Mouse (Mus musculus): ENCODE data around the gene P2ry4. TPM values are rescaled to one million over a fixed set of nuclear protein-coding genes. Genes with fewer than 3 reads are reported as not detected.

The P2ry4 gene
- not detected in 2 replicates for polyA plus RNA-seq (2015; fragmentation: Nextera tagmentation; extraction: Ambion mirVana)

DNA sequence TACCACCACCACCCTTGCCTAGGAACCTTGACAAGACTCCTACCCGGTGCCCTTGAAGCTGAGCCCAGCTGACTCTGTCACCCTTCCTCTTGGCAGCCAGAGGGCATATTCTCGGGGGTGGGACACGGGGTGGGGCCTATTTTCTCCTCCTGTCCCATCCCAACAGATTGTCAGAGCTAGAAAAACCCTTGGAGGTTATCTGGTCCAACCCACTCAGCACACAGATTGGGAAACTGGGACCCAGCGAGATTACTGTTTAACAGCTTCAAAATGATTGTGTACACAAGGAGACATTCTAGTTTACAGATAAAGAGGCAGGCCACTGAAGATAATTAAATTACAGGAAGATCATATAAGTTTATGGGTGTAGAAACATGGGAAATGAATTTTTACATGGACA, at the start of gene P2ry4:
Gene P2ry4 (minus strand): TSS at position 79 of the 400 bp plus-strand sequence.
- H3K4me3 ChIP-seq (ENCODE audit: low read depth, low read length), result no peak within 1 kb of the TSS
- no peaks in the 10 kb centered on the region for H3K9me3 ChIP-seq (ENCODE audit: low read length)
- no peak within 1 kb of the TSS for H3K27ac ChIP-seq (ENCODE audit: low read length)
- H3K4me2 ChIP-seq (replicated peaks; ENCODE audit: low read depth, low read length), result no peak within 1 kb of the TSS
- no peaks in the 10 kb centered on the region for H3K27me3 ChIP-seq (replicated peaks; ENCODE audit: insufficient read depth, low read length)
- no peak for TF ChIP-seq EP300 (IDR thresholded peaks at IDR 0.05)
- no peak for TF ChIP-seq CTCF (IDR thresholded peaks at IDR 0.05)
- no peak for ATAC-seq
- H3K4me1 ChIP-seq (ENCODE audit: insufficient read depth, low read depth, low read length), result no peaks in the 10 kb centered on the region
- no peaks in the 10 kb centered on the region for H3K36me3 ChIP-seq (ENCODE audit: insufficient read depth, low read length)
- WGBS, result 44% methylated on average over 4 of the region's 4 CpGs
- no peak for DNase-seq (ENCODE audit: low spot score)
- no peak within 1 kb of the TSS for H3K9ac ChIP-seq (replicated peaks; ENCODE audit: low read depth)

GRCm38 (mm10) chrX:100638477-100638876, 43.8 kb upstream of the P2ry4 start:
- no peaks in the 10 kb centered on the region for H3K9me3 ChIP-seq (ENCODE audit: low read length)
- no peaks in the 10 kb centered on the region for H3K36me3 ChIP-seq (ENCODE audit: insufficient read depth, low read length)
- no peak overlapping the region for H3K4me2 ChIP-seq (replicated peaks; ENCODE audit: low read depth, low read length)
- TF ChIP-seq EP300 (IDR thresholded peaks at IDR 0.05) (no peak), CTCF (IDR thresholded peaks at IDR 0.05) (no peak)
- no peaks in the 10 kb centered on the region for H3K4me1 ChIP-seq (ENCODE audit: insufficient read depth, low read depth, low read length)
- H3K9ac ChIP-seq (replicated peaks; ENCODE audit: low read depth), result no peak overlapping the region
- no peaks in the 10 kb centered on the region for H3K27me3 ChIP-seq (replicated peaks; ENCODE audit: insufficient read depth, low read length)
- ATAC-seq (no peak), DNase-seq (ENCODE audit: low spot score) (no peak)
- H3K4me3 ChIP-seq (ENCODE audit: low read depth, low read length), result no peak overlapping the region
- H3K27ac ChIP-seq (ENCODE audit: low read length), result no peak overlapping the region
- WGBS, result 79% methylated on average over 8 of the region's 8 CpGs

- ATAC-seq (no peak), DNase-seq (ENCODE audit: low spot score) (no peak)
- no peak overlapping the region for H3K9ac ChIP-seq (replicated peaks; ENCODE audit: low read depth)
- no peaks in the 10 kb centered on the region for H3K27me3 ChIP-seq (replicated peaks; ENCODE audit: insufficient read depth, low read length)
- H3K36me3 ChIP-seq (ENCODE audit: insufficient read depth, low read length), result no peaks in the 10 kb centered on the region
- no peak overlapping the region for H3K4me3 ChIP-seq (ENCODE audit: low read depth, low read length)
- TF ChIP-seq CTCF (IDR thresholded peaks at IDR 0.05), result no peak
- no peak for TF ChIP-seq EP300 (IDR thresholded peaks at IDR 0.05)
- H3K4me1 ChIP-seq (ENCODE audit: insufficient read depth, low read depth, low read length), result no peaks in the 10 kb centered on the region
- no peak overlapping the region for H3K27ac ChIP-seq (ENCODE audit: low read length)
- WGBS, result 87% methylated on average over 2 of the region's 2 CpGs
- H3K9me3 ChIP-seq (ENCODE audit: low read length), result no peaks in the 10 kb centered on the region
- no peak overlapping the region for H3K4me2 ChIP-seq (replicated peaks; ENCODE audit: low read depth, low read length)
Measured at GRCm38 (mm10) chrX:100629076-100629475, 34.4 kb upstream of the P2ry4 start.

- TF ChIP-seq EP300 (IDR thresholded peaks at IDR 0.05), result peak; percentile 22; the same call in 1 of the 2 replicates
- TF ChIP-seq CTCF (IDR thresholded peaks at IDR 0.05), result no peak
- DNase-seq (ENCODE audit: low spot score), result peak; percentile 96
- Histone ChIP-seq H3K27me3 (replicated peaks; ENCODE audit: insufficient read depth, low read length) (no peaks in the 10 kb centered on the region), H3K9ac (replicated peaks; ENCODE audit: low read depth) (peak within 1 kb of the TSS; percentile 43; the same call in 1 of the 2 replicates), H3K9me3 (ENCODE audit: low read length) (no peaks in the 10 kb centered on the region), H3K4me2 (replicated peaks; ENCODE audit: low read depth, low read length) (peak within 1 kb of the TSS; percentile 79), H3K4me1 (ENCODE audit: insufficient read depth, low read depth, low read length) (no peaks in the 10 kb centered on the region), H3K36me3 (ENCODE audit: insufficient read depth, low read length) (no peaks in the 10 kb centered on the region), H3K27ac (ENCODE audit: low read length) (peak within 1 kb of the TSS; percentile 78; the same call in 1 of the 2 replicates), H3K4me3 (ENCODE audit: low read depth, low read length) (peak within 1 kb of the TSS; percentile 52)
- ATAC-seq, result peak; percentile 100
- 13% methylated on average over 58 of the region's 62 CpGs for WGBS
Measured at GRCm38 (mm10) chrX:100625802-100626793, 31.4 kb upstream of the P2ry4 start, which contains the start of gene Pdzd11. Gene Pdzd11, minus strand, starts transcription at chrX:100626568.

DNA sequence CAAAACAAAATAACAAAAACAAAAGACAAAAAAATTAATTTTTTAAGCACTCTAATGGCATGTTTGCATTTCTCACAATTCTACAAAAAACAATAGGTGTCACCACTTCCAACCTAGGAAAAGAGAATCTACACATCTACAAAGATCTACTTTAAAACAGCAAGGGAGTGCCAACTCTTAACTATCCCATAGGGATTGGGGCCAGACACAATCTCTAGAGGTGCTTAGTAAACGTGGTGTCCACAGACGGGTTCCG, 30.8 kb upstream of the P2ry4 start, which contains the start of gene Kif4:
Gene Kif4 (plus strand): TSS at position 192 of the 256 bp plus-strand sequence.
- 13% methylated on average over 3 of the region's 3 CpGs for WGBS
- ATAC-seq (no peak), DNase-seq (ENCODE audit: low spot score) (no peak)

GRCm38 (mm10) chrX:100625146-100625545, 30.5 kb upstream of the P2ry4 start:
- WGBS, result 28% methylated on average over 7 of the region's 7 CpGs
- H3K4me3 ChIP-seq (ENCODE audit: low read depth, low read length), result peak overlapping the region; percentile 52
- no peaks in the 10 kb centered on the region for H3K9me3 ChIP-seq (ENCODE audit: low read length)
- peak overlapping the region; percentile 43; the same call in 1 of the 2 replicates for H3K9ac ChIP-seq (replicated peaks; ENCODE audit: low read depth)
- no peak for TF ChIP-seq EP300 (IDR thresholded peaks at IDR 0.05)
- no peak for TF ChIP-seq CTCF (IDR thresholded peaks at IDR 0.05)
- DNase-seq (ENCODE audit: low spot score), result peak; percentile 9
- no peak for ATAC-seq
- no peaks in the 10 kb centered on the region for H3K36me3 ChIP-seq (ENCODE audit: insufficient read depth, low read length)
- no peak overlapping the region for H3K27ac ChIP-seq (ENCODE audit: low read length)
- no peaks in the 10 kb centered on the region for H3K4me1 ChIP-seq (ENCODE audit: insufficient read depth, low read depth, low read length)
- no peaks in the 10 kb centered on the region for H3K27me3 ChIP-seq (replicated peaks; ENCODE audit: insufficient read depth, low read length)
- H3K4me2 ChIP-seq (replicated peaks; ENCODE audit: low read depth, low read length), result peak overlapping the region; percentile 45

More for the DNA sequence above, 30.8 kb upstream of the P2ry4 start, which contains the start of gene Kif4:
- Histone ChIP-seq H3K9me3 (ENCODE audit: low read length) (no peaks in the 10 kb centered on the region), H3K4me1 (ENCODE audit: insufficient read depth, low read depth, low read length) (no peaks in the 10 kb centered on the region), H3K4me3 (ENCODE audit: low read depth, low read length) (peak within 1 kb of the TSS; percentile 52), H3K9ac (replicated peaks; ENCODE audit: low read depth) (peak within 1 kb of the TSS; percentile 43; the same call in 1 of the 2 replicates), H3K36me3 (ENCODE audit: insufficient read depth, low read length) (no peaks in the 10 kb centered on the region), H3K27ac (ENCODE audit: low read length) (peak within 1 kb of the TSS; percentile 78; the same call in 1 of the 2 replicates), H3K27me3 (replicated peaks; ENCODE audit: insufficient read depth, low read length) (no peaks in the 10 kb centered on the region), H3K4me2 (replicated peaks; ENCODE audit: low read depth, low read length) (peak within 1 kb of the TSS; percentile 79)
- TF ChIP-seq CTCF (IDR thresholded peaks at IDR 0.05) (no peak), EP300 (IDR thresholded peaks at IDR 0.05) (no peak)
